Mouse (Mus musculus): ENCODE measurements around the gene Tmbim1.
"Not testable (repeated sequence)": the region's sequence is repeated elsewhere in the genome, so short reads cannot be mapped to it uniquely, and the experiment has no call there.

Tmbim1 gene

DNA sequence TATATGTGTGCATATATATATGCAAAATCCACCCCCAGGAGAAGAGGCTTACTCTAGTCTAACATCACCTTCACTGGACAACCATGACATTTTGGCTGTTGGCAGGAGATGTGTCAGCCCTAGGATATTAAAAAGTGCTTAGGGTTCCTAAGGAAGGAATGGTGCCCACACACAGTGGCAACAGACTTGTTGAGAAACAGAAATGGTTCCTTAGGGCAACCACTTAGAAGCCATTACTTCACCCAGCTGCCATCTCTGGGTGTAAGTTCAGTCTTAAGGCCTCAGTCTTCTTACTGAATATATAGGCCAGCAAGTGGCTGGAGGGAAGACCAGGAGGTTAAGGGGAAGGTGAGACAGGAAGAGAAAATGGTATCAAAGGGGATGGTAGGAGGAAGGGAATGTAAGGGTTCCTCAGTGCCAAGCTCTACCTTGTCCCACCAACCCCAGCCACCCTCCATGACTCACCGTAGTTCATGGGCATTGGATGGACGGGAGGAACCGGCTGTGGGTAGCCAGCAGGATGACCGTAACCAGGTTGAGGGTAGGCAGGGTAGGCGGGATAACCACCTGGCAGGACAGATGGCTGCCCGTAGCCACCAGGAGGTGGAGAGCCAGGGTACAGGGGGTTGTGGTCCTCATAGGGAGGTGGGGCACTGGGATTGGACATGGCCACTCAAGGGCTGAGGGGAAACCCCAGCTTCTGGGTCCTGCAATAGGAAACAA, 10.5 kb downstream of the Tmbim1 start:
- no peak for DNase-seq

DNA sequence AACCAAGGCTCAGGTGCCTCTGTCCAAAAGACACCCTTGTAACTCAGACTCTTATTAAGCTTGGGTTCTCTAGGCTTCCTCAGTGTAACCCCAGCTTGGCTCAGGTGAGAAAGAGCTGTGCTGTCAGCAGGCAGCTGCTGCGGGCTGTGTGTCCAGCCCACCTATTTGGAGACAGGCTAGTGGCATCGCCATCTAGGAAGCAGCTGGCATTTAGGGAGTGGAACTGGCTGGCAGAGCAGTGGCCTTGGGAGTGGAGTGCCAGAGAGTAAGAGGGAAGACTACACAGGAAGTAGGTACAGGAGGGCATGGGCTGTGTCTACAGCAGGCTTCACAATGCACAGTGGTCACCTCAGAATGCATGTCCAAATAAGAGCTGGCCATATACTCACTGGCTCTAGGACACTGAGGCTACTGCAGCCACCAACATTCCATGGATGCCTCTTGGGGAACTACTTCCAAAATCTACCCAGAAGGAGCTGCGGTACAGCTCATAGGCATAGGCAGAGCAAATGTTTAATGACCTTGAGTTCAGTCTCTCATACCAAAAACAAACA, 11.3 kb downstream of the Tmbim1 start:
- no peak for DNase-seq

DNA sequence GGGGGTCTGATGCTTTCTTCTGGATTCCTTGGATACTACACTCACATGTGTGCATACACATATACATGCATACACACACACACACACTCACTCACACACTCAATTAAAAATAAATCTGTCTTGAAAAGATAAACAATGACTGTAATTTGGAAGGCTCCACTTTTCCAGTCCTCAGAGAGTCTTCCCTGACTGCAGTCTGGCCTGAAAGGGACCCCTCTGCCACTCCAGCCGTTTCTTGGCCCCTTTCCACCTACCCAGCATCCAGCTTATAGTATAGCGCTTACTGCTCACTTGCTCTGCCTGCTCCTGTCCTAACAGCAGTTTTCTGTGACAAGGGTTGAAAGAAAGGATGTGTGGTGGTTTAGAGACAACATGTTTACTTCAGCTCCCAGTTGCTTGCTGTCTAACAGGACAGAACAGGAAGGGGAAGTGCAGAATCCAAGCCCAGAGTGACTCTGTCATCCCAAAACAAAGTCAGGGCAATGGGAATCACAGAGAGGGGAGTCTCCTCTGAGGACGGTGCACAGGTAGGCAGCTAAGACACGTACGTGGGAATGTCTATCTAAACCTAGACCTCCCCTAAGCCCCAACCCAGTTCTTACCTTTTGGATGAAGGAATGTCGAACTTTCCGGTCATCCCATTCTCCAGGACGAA, 12.0 kb downstream of the Tmbim1 start:
- no peak for DNase-seq

DNA sequence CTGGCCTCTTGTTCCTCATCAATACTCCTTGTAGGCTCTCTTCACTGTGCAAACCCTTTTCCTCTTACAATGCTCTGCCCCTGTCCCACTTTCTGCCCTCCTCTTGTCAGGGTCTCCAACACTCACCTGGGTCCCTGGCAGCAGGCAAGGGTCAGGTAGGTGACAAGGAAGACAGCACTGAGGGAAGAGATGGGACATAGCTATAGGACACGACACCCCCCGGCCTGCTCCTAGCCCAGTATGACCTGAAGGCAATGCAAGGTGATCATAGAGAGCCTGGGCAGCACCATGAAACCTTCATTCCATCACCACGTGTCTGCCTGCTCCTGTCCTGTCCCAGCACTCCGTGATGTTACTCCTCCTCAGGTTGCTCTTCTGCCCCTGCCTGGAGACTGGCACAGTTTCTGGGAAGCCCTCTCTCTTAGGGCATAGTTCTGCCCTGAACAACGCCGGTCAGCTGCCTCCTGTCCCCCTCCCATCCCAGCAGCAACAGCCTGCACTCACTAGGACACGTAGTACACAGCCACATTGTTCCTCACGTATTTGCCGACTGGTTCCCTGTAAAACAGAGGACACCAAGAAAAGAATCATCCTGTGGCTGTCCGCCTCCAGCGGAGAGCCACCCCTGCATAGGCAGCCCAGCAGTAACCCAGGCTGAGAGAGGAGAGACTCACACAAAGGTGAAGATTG, 12.9 kb downstream of the Tmbim1 start:
- no peak for DNase-seq

DNA sequence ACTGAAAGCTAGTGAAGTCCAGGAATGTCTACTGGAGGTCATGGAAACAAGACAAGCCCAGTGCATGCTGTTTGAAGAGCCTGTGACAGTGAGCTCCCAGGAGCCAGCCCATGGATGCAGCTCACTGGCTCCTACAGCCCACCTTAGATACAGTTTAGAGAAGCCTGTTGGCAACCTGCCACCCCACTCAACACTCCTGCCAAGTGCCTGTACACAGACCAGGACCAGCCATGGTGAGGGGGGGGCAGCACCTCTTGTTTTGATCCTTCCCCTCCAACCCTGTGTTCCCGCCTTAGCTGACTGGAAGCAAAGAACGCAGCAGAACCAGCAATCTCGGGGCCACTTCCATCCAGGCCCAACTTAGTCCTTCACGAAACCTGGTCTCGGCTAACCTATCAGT, 15.3 kb downstream of the Tmbim1 start:
- peak in 1 of 2 experiments; percentile 49 for DNase-seq

DNA sequence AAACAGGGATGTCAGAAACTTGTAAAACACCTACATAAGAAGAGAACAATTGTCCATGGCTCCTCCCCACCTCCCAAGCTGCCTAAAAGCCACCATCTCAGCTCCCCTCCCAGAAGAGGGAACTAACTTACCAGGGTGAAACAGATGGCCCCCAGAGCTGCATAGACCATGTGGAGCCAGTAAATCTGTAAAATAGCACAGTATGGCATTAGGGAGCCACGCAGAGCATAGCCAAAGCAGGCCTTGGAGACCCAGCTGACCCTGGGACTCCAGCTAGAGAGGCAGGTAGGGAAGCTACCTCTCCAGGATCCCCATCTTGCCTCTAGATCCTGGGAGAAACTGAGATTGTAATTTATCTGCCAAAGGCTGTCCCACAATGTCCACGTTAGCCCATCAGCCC, 15.7 kb downstream of the Tmbim1 start:
- DNase-seq = no peak

DNA sequence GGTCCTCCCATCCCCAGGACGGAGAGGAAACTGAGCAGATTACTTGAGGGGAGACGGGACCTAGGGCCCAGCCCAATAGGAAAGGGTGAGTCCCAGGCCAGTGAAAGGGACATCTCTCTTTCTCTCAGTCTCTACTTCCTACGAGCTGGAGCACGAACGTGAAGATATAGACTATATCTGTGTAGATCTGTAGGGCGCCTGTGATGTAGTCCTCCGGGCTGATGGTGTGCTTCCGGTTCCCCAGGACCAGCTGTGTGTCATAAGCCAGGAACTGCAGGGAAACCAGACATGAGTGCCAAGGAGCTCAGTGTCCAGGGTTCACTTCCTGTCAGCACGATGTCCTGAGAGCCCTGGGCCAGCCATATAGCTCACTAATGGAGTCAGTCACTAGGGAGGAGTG, 16.2 kb downstream of the Tmbim1 start:
- DNase-seq = no peak

DNA sequence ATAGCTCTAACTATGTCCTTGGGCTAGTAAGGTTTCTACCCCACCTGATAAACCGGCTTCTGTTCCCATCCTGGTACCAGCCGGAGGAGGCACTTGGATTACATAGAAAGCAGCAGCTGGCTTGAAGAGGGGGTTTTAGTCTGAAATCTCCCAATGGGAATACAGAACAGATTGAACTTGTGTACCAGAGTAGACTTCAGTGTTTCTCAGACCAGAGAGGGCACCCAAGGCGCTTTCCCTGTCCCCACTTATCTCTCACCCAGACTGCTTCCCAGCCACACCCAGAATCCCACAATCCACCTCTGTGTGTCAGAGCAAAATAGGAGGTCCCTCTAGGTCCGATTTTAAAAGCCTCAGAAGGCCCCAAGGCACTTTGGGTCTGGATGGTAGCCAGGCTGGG, 17.1 kb downstream of the Tmbim1 start:
- DNase-seq = no peak

DNA sequence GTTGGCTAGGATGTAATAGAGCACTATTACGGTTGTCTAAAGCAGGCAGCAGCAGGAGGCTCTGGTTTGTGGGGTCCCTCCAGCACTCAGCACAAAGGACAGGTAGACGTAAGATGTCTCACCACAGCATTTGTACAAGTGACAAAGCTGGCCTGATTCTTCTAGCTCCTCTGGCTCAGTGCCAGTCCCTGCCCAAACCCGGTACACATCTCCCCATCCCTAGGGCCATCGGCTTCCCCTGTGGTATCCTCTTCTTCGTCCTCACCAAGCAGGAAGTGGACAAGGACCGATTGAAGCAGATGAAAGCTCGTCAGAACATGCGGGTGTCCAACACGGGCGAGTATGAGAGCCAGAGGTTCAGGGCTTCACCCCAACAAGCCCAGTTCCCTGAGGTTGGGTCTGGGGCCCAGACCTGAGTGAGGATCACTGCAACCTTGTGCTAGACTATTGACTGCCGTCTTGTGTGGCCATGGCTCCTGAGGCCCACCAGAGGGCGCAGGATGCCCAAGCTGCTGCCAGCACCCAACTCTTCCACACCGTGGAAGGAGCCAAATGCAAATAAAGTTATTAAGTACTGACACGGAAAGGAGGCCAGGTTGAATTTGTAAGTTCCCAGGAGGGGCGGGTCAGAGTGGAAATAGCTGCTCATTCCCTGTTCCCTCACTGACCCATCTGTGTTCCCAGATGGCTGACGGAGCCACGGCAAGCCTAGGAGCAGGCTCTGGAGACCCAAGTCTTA, 18.4 kb downstream of the Tmbim1 start:
- not testable (repeated sequence) for DNase-seq

DNA sequence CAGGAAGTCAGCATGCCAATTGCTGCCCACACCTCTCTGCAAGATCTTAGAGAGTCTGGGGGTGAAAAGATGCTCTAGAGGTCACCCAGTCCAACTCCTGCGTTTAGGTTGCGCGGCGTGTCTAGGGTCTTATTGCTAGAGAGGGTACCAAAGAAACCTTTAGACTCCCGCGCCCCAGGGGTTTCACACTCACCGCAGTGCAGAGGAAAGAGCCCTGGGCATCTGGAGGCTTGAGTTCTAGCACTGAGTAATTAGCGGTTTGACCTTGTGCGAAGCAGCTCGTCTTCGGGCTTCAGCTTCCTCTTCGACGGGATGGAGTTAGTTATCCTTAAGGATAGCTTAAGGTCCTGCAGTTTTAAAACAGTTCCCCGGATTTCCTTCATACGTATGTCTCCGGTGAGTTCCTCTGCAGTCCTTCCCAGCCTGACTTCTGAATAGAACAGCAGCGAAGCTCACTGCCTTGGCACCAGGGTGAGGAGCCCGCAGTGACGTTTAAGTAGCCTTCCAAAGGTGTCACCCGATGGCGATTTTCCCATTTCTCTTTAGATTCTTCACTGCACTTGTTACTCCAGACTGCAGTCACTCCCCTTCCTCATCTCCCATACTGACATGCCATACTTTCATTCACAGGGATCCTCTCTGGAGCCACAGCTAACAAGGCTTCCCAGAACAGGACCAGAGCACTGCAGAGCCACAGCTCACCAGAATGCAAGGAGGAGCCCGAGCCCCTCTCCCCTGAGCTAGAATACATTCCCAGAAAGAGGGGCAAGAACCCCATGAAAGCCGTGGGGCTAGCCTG, 20.0 kb downstream of the Tmbim1 start:
- peak in 1 of 2 experiments; percentile 42 for DNase-seq

DNA sequence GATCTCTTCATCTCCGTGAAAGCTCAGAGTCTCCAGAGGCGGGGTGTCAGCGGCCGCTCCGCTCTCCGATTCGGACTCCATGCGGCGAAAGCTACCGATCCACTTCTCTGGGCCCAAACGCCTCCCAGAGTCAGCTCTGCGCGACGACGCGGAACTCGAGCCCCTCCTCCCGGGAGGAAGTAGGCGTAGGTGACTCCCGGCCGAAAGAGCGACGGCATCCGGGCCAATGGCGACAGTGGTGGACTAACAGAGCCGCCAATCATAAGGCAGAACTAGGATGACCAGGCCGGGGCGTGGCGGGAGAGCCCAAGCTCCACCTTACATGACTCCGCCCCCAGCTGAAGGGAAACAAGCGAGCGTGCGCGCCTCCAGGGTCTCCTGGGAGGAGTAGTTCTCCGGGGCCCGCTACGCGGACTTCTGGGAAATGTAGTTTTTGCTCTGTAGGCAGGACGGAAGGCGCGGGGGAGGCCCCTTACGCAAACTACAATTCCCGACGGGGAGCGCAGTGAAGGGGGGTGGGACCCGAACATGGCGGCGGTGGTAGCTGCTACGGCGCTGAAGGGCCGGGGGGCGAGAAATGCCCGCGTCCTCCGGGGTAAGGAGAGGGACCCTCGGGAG, 20.8 kb downstream of the Tmbim1 start, which contains the start of the genes Aamp and Pnkd:
Aamp (minus strand) TSS at position 196 of the 618 bp plus-strand sequence.
Pnkd (plus strand) TSS at position 388 of the 618 bp plus-strand sequence.
- DNase-seq = peak; percentile 99 to 100

DNA sequence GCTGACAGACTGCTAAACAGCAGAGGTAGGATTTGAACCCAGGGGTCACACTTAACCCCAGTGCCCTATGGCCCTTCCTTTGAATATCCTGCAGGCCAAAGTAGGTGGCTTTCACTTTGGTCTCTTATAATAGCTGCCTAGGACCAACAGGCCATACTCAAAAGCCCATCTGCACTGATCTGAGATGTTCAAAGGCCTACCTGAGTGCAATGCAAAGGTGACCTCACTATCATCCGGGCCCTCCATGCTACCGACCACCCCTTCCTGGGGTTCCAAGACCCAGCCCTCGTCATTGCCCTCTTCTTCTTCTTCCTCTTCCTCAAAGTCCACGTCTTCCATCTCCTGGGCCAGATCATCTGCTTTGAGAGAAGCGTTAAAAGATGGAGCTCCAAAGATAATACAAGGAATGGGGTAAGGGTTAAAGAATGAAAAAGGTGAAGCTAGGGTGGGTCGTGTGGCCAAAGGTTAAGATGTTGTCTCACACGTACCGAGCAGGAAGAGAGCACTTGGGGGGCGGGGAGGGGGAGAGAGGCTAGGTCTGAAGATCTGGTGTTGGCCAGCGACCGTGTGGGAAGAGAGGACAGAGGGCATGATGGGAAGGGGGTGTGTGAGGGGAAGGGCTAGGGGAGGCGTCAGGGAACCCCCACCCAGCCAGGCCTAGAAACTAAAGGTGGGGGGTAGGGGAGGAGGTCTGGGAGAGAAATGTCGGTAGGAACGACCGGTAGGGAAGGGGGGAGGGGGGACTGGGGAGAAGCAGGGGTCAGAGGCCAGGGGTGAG, 21.5 kb downstream of the Tmbim1 start:
- peak; percentile 79 to 80 for DNase-seq

DNA sequence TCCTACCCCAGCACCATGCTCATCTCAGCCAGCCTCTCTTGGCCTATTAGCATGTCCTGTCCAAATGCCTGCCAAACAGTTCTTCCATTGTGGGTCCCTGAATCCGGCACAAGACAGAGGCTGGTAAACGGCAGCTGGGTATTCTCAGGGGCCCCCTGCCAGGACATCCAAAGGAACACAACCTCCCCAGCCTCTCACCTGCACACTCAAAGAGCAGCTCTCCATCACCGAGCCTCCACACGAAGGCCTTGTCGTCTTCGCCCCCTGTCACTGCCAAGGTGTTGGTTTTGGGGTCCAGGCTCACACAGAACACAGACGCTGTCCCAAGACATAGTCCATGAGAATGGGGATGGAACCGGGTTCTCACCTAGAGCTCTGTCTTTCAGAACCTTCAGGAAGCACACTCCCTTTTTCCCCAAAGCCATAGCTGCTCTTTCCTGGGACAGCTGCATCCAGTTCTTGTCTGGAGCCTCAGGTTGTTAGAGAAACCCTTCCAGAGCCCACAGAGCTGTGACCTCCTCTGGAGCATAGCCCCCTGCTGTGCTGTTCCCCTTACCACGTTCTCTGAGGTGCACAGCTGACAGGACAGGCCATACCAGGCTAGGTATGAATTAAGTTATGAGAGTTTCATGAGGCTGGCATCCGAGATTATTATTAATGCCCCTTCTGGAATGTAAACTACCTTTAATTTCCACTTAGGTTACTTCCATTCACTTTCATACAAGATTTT, 22.4 kb downstream of the Tmbim1 start:
- DNase-seq = no peak

DNA sequence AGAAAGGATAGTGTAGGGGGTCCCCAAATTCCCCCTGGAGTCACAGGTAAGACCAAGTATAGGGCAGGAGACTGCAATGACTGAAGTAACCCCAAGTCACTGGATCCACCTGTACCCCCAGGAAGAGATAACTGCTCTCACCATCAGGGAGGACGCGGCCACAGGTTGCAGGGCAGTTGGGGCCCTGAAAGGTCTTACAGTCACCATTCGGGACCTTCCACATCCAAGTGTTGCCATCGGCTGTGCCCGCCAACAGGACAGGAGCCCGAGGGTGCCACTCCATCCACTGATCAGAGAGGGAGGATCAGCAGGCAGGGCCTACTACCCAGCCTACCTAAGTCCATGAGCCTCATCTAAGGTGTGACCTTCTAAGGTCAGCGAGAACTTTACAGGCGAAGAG, 23.5 kb downstream of the Tmbim1 start:
- no peak for DNase-seq

DNA sequence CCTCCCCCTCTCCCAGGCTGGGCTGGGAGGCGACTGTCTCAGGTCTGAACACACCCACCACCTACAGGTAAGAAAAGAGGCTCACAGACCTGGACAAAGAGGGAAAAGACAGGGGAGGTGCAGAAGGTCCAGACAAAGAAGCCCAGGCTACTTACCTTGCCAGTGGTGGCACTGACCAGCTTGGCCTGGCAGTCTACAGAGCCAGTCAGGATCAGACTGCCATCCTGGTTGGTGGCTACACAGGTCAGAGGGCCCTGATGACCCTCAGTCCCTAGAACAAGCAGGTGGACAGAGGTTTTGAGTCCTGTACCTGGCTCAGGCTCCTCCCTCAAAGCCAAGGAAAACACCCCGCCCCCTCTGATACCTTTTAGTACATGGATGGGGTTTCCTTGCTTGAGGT, 24.1 kb downstream of the Tmbim1 start:
- DNase-seq = no peak

DNA sequence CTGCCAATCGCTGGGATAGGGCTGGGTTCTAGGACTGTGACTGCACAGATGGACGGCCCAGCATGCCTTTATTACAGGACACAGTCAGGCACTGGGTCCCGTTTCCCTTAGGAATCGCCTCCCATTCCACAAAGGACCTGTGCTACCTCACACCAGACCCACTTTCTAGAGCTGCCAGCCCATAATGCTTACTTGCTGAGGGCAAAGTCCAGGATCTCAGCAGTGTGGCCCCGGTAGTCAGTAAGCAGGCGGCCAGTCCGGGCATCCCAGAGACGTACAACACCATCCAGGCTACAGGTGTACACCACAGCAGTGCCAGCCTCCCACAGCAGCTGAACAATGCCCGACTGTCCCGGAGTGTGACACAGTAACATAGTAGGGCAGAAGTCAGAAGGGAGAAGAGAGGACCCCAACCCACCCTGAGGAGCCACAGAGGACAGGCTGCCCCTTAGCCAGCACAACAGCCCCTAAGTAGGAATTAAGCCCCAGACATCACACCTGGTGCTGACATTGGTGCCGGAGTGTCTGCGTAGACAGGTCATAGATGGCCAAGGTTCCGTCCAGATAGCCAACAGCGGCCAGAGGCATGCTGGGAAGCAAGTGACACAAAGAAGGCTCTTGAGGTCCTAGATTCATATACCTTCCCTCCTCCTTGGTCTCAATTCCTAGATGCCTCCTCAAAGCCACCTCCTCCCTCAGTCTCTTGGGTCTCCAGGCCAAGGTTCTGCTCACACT, 24.7 kb downstream of the Tmbim1 start:
- DNase-seq = peak; percentile 24 to 34

DNA sequence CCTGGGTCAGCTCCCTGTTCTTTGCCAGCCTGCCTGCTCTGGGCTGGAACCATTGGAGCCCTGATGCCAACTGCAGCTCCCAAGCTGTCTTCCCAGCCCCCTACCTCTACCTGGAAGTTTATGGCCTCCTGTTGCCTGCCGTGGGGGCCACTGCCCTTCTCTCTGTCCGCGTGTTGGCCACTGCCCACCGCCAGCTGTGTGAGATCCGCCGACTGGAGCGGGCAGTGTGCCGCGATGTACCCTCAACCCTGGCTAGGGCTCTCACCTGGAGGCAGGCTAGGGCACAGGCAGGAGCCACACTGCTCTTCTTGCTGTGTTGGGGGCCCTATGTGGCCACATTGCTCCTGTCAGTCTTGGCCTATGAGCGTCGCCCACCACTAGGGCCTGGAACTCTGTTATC, 26.4 kb downstream of the Tmbim1 start:
- peak in 1 of 2 experiments; percentile 33 for DNase-seq

DNA sequence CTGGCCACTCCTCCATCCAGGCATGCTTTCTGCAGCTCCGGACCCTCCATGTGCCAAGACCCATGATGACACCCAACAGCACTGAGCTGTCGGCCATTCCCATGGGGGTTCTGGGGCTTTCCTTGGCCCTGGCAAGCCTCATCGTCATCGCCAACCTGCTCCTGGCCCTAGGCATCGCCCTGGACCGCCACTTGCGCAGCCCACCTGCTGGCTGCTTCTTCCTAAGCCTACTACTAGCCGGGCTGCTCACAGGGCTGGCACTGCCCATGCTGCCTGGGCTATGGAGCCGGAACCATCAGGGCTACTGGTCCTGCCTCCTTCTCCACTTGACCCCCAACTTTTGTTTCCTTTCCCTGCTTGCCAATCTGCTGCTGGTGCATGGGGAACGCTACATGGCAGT, 26.9 kb downstream of the Tmbim1 start, which contains the start of gene Gpbar1:
Gpbar1 (plus strand) TSS at position 13 of the 400 bp plus-strand sequence.
- no peak for DNase-seq
